Mouse (Mus musculus): ENCODE measurements at regions not wholly inside any gene's neighbourhood (a gene's known extent, or its start where the extent isn't known, plus 50 kb on each side); places are given as distances from the start of the nearest gene placed in this dataset.

DNA sequence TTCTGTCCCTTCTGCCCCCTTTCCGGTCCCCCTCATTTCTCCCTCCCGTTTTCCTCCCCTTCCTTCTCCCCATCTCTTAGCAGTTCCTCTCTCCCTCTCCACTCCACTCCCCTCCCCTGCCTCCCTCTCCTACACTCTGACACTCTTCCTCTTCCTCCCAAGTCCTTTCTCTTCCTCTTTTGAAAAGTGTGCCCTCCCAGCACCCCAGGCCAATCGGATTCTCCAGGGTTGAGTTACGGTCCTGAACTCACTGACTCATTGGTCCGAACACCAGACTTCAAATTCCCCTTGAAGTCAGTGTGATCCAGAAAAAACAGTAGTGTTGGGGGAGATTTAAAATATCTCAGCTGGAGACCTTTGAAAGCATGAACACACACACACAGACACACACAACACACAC lies 109.1 kb downstream of the 2410131K14Rik start:
- DNase-seq = no peak

GRCm38 (mm10) chr5:118354871-118355270 lies 109.8 kb downstream of the 2410131K14Rik start:
- DNase-seq = no peak

GRCm38 (mm10) chr5:118355287-118355686 lies 110.3 kb downstream of the 2410131K14Rik start:
- DNase-seq = no peak

DNA sequence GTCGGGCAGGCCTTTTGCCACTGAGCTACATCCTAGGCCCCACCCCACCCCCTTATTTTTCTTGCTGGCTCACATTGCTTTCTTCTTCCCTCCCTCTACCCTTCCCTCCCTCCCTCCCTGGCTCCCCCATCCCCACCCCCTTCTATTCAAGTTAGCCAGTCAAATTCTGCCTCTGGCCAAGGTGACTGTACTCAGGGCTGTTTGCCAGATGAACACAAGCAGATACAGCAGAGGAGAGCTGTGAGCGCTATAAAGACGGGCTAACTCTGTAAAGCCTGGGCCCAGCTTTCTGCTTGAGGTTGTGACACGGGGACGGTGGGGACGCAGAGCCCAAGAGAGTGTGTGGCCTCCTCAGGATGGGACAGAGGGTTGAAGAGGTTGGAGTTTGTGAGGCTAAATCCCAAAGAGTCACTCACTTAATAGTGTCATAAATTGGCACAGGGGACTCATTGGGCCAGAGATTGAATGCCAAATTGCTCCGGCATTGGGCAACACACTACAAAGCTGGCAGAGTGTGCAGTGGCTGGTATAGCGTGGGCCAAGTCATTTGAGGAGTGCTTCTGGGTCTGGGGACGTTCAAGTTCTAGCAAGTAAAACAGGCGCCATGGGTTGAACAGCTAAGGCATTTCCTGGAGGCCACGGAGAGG lies 110.8 kb downstream of the 2410131K14Rik start:
- DNase-seq = no peak

- DNase-seq = peak; percentile 84
Observed at GRCm38 (mm10) chr5:118359646-118360373, 114.8 kb downstream of the 2410131K14Rik start.

DNA sequence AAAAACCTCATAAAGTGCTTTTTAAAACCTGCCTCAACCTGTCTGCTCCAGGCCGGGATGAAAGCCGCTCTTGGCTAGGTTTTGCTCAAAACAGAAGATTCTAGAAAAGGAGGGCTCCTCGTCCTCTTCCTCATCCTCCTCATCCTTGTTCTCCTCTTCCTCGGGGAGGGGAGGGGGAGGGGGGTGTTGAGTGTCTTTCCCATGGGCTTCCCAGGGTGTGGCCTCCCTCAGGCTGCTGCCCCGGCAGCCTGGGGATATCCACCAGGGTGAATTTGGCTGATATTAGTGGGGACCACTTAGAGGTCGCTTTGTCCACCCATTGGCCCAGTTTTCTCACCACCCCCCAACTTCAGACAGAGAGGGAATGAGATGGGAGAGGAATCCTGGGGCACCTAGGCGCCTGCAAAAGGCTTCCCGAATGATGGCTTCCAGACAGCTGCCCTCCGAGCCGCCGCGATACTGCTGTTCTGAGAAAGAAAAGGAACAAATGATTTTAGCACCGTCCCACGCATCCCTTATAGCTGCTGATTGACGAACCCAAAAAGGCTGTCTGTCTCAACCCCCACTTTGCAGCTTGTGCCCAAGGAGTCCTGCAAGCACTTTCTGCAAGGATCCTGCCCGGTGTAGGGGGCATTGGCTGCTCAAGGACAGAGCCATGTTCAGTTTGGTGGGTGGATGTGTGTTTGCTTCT lies 115.5 kb downstream of the 2410131K14Rik start:
- peak; percentile 66 for DNase-seq

DNA sequence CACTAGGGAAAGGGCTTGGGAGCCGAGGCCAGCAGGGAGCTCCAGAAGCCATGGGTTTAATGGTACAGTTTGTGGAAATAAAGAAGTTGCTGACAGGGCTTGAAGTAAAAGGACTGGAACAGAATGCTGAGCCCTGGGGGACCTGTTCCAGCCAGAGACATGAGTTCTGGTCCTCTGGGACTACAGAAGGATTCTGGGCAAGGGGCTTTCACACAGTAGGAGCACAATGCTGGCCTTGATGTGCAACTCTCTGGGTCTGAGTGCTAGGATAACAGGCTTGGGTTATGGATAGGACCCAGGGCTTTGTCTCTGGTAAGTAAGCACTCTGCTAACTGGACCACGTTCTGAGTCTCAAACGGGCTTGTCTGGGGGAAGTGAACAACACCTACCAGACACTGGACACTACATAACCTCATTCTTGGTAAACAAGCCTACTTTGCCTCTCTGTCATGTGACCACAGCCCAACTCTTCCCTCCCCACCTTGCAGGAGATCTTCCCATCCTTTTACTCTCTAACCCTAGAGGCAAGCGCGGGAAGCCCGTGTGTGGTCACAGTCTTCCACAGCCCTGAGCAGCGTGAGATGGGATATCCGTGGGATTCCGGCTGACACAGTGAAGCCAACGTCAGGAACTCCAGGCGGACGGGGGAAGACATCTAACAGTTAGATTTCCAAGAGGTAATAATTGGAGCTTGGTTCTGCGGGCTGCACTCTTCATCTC lies 116.3 kb downstream of the 2410131K14Rik start:
- DNase-seq = no peak

DNA sequence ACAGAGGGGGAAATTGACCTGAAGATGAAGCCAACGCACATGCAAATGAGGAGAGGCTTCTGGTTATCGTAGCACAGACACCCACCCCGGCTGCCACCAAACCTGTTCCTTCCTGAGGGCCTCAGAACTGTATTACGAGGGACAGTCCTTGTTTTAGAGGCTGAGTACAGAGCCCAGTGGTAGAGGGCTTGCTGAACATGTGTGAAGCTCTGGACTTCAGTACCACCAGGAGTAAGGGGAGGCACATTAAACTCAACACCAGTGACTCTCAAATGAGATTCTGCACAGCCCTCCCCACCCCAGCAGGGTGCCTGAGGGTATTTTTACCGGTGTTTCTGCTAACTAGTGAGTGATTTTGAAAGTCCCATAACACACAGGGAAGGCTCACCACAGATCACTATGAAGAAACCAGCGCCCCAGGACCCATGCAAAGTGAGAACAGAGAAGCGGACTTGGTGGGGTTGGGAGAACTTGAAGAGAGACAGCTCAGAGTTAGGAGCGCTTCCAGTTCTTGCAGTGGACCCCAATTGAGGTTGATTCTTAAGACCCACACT lies 116.9 kb downstream of the 2410131K14Rik start:
- DNase-seq = no peak

- DNase-seq = no peak
Observed at GRCm38 (mm10) chr5:118362738-118363137, 117.7 kb downstream of the 2410131K14Rik start.

DNA sequence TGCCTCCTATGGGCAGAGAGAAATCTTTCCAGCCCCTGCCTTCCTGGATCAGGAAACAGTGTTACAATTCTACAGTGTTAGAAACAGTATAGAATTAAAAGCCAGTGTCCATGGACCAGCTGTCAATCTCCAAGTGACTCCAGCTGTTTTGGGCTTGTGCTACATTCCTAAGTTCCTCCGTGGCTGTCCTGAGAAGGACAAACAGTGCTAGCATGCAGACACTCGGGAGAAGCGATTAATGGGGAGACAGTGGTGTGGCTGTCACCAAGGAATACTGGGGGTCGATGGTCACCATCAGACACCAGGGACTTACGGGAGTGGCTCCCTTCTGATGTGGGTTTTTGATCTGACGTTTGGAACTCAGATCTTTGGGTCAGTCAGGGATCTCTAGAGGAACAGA lies 118.1 kb downstream of the 2410131K14Rik start:
- no peak for DNase-seq

DNA sequence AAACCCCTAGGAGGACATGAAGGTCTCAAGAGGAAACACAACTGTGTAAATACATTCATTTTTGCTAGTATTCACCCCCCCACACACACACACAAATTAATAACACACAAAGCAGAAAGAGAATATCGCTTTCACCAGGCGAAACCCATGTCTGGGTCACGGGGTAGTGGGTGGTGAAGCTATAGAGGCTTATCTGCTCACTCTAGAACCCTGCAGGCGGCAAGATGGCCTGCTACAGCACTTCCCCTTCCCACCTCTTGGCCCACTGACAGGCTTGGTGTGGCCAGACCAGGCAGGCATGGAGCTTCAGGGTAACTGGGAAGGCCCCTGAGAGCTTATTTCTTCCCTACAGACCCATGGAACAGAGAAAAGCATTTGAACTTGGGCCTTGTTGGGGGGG lies 119.6 kb downstream of the 2410131K14Rik start:
- DNase-seq = no peak

DNA sequence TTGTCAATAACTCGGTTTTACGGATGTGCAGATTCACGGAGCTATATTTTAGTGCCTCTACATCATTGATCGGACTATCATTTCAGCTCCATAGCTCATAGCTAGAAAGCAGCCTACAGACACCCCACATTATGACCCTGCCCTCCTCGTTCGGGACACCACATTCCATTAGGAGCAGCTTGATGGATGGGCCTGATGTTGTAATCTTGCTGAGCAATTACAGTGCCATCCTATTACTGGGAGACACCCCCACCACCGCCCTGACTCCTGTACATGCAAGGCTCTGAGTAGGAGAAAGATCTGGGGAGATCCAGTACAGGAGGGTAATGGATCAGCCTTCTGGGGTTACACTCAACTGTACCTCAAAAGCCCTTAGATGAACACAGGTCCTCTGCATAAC lies 120.2 kb downstream of the 2410131K14Rik start:
- DNase-seq = no peak

DNA sequence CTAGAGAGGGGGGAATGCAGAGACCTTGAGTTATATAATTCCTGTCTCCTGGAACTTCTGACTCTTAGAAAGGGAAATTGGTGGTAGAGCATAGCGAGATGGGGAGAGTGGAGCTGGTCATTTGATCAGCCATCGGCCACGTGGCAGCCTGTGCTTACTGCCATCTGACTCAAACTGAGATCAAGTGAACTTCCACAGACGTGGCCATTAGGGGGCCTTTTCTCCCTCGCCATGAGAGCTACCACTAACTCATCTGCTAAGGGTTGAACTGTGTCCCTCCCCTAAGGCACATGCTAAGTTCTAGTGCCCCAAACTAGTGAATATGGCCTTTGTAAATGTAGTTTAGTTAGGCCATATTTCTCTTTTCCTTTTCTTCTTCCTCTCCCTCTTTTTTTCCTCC lies 120.6 kb downstream of the 2410131K14Rik start:
- DNase-seq = no peak

GRCm38 (mm10) chr5:118367047-118367446 lies 122.0 kb downstream of the 2410131K14Rik start:
- DNase-seq = no peak

DNA sequence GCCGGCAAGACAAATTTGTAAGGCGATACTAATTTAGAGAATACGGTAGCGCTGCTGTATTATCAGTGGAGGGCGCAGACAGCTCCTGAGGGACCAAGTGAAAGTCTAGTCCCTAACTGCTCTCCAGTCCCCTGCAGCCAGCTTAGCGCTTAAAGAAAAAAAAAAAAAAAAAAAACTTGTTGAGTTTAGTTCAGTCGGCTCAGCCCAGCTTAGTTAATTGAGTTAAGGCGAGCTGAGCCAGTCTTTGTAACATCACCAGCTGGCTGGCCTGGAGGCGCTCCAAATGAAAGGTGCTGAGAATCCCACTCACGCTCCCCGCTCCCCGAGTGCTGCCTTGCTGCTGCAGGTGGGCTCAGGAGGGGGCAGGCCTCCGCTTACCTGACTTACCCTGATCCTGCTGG lies 128.6 kb downstream of the 2410131K14Rik start:
- DNase-seq = no peak

GRCm38 (mm10) chr5:118374968-118375367 lies 129.9 kb downstream of the 2410131K14Rik start:
- DNase-seq = no peak

DNA sequence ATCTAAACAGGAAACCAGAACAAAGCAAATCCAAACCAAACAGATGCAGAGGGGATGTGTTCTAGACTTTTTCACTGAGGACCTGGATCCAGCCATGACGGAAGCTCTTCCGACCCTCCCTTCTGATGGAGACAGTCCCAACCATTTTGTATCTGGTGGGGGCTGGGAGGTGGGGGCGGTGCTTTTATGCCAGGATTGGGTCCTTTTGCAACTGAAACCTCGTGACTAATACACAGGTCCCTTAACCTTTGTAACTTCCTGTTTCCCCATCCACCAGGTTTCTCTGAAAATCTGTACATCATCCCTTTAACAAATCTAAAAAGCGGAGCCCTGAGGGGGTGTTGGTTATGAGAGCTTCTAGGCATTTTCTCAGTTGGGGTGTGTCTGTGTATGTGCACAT lies 130.9 kb downstream of the 2410131K14Rik start:
- no peak for DNase-seq

DNA sequence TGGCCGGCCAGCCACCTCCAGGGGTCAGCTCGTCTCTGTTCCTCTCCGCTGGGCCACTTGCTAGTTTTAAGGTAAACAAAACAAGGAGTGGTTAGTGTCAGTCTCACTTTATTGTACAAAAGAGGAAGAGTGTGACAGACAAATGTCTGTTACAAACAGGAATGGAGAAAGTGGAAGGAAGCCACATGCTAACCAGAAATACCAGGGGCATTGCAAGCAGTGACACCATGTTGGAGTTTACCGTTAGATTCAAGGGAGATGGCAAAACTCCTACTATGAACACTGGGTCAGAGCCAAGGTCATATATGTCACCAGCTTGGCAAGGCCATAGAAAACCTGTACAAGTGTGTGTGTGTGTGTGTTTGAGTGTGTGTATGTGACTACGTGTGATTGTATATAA lies 131.5 kb downstream of the 2410131K14Rik start:
- no peak for DNase-seq

DNA sequence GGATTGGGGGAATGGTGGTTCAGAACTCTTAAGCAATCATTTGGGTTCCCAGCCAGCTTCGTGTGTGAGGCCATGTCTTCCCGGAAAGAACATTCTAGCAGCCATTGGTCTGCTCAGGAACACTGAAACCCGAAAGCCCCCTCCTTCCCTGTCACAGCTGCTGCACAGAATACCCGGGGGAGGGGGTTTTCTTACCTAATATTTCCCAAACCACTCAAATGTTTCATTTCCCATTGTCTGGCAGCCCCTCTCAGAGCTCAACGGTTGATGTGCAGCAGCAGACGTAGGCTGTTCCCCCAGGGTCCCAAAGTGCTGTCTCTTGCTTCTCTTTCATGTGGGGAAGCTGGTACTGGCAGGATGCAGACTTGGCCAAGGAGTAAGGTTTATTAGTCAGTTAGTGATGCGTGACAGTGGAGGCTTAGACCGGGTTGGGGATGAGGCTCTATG lies 132.4 kb downstream of the 2410131K14Rik start:
- no peak for DNase-seq

GRCm38 (mm10) chr5:118379245-118380051 lies 134.4 kb downstream of the 2410131K14Rik start:
- DNase-seq = no peak

GRCm38 (mm10) chr5:118380052-118380421 lies 135.0 kb downstream of the 2410131K14Rik start:
- DNase-seq = no peak
